ENCODE assay signal across 8 mouse cellular contexts in the genomic region with DNA sequence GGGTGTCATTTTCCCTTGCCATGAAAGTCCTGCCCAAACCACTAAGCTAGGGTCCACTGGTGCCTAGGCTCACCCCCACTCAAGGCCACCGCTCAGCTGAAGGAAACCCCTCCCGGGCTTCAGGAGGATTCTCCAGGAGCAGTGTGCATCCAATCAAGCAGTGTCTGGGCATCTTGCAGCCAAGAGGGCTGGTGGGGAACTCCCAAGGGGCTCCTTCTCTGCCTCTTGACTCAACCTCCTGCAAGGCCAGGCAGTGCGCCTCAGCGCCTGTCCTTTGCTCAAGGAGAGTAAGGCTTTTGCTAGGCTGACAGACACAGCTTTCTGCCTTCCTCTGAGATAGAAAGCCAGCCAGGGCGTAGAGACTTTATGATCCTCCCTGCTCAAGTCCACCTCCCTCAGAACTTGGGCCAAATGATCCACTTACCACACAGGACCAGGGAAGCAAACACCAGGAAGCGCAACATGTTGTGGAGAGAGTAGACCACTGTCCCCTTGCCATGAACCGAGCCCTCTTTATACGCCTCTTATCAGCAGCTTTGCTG. TPM values are rescaled to one million over a fixed set of nuclear protein-coding genes. Genes with fewer than 3 reads are reported as not detected.
DNase-seq lines count a peak whose midpoint lies in the region; ATAC-seq and TF ChIP-seq lines count a peak whose summit lies in the region.
"Had no signal": no experiment of that assay in that cellular context is flagged by ENCODE, and none has a peak within 500 bp of the region (broad histone marks: within the 10 kb centered on the region; RNA-seq: fewer than 3 reads in every experiment).

Gene Cela1 (minus strand): TSS at position 492 of the 542 bp plus-strand sequence.

- no peak for ATAC-seq in intestine, embryonic 16.5 days
- no peak; the same call in 1 of the 2 replicates for ATAC-seq in stomach, embryonic 15.5 days (ENCODE audit: insufficient read depth, low FRiP score, low read depth)
- no peak for ATAC-seq in hindbrain, embryonic 14.5 days (ENCODE audit: low FRiP score)

- H3K4me2 ChIP-seq in intestine, embryonic 16.5 days (ENCODE audit: low read depth, low read length), result 0 out of 2 replicates have a peak within 1 kb of the TSS, but pooled peaks have one; percentile 11
- peak within 1 kb of the TSS; percentile 13; the same call in 1 of the 2 replicates for H3K4me2 ChIP-seq in stomach, embryonic 15.5 days
- no peak within 1 kb of the TSS for H3K4me2 ChIP-seq in hindbrain, embryonic 14.5 days (replicated peaks)

- peaks cover 12% of the 10 kb centered on the region; the same call in 1 of the 2 replicates for H3K4me1 ChIP-seq in spleen, adult 2 months (ENCODE audit: control insufficient read depth, insufficient read depth, insufficient read length)
- peaks cover 8% of the 10 kb centered on the region for H3K4me1 ChIP-seq in intestine, embryonic 16.5 days (ENCODE audit: control insufficient read depth, insufficient read depth, low read length)
- H3K4me1 ChIP-seq in stomach, embryonic 15.5 days, result peaks cover 8% of the 10 kb centered on the region
- H3K4me1 ChIP-seq in hindbrain, embryonic 14.5 days (replicated peaks; ENCODE audit: control insufficient read depth, insufficient read depth, low read length), result no peaks in the 10 kb centered on the region

- DNase-seq in spleen, adult 2 months (ENCODE audit: low read depth in 1 of 2, low spot score in 2 of 2), result no peak
- DNase-seq in spleen, postnatal 4 days (ENCODE audit: low spot score in 2 of 2), result no peak
- peak; percentile 51 for DNase-seq in adrenal gland, postnatal 10 days
- no peak for DNase-seq in right cerebral cortex, adult 18-20 months
- no peak for DNase-seq in hindbrain, embryonic 14.5 days (ENCODE audit: low spot score)

- peaks cover 6% of the 10 kb centered on the region for H3K9me3 ChIP-seq in intestine, embryonic 16.5 days (ENCODE audit: control insufficient read depth, low read length)
- no peaks in the 10 kb centered on the region for H3K9me3 ChIP-seq in stomach, embryonic 15.5 days
- H3K9me3 ChIP-seq in hindbrain, embryonic 14.5 days (ENCODE audit: control insufficient read depth, low read length), result peaks cover 10% of the 10 kb centered on the region

- no peak for TF ChIP-seq CTCF in spleen, adult 2 months (IDR thresholded peaks at IDR 0.05; ENCODE audit: extremely low read depth, insufficient read depth, insufficient read length, insufficient replicate concordance)

- WGBS in spleen, adult 2 months, result 45% methylated on average over 8 of the region's 8 CpGs
- 50% methylated on average over 8 of the region's 8 CpGs for WGBS in intestine, embryonic 16.5 days
- WGBS in stomach, embryonic 15.5 days, result 60% methylated on average over 8 of the region's 8 CpGs
- 85% methylated on average over 8 of the region's 8 CpGs for WGBS in hindbrain, embryonic 14.5 days

- H3K9ac ChIP-seq in intestine, embryonic 16.5 days (ENCODE audit: low read depth, low read length), result peak within 1 kb of the TSS; percentile 38; the same call in 1 of the 2 replicates
- H3K9ac ChIP-seq in stomach, embryonic 15.5 days, result no peak within 1 kb of the TSS
- H3K9ac ChIP-seq in hindbrain, embryonic 14.5 days, result no peak within 1 kb of the TSS

- peak within 1 kb of the TSS; percentile 43; the same call in 1 of the 2 replicates for H3K27ac ChIP-seq in spleen, adult 2 months (ENCODE audit: insufficient read depth, low read length)
- 0 out of 2 replicates have a peak within 1 kb of the TSS, but pooled peaks have one; percentile 34 for H3K27ac ChIP-seq in intestine, embryonic 16.5 days (ENCODE audit: low read length)
- 0 out of 2 replicates have a peak within 1 kb of the TSS, but pooled peaks have one; percentile 13 for H3K27ac ChIP-seq in stomach, embryonic 15.5 days
- H3K27ac ChIP-seq in hindbrain, embryonic 14.5 days, result no peak within 1 kb of the TSS
- H3K27ac ChIP-seq: heart, adult 2 months had no signal

- H3K36me3 ChIP-seq in spleen, adult 2 months (ENCODE audit: control insufficient read depth, insufficient read depth, low read length), result 0 out of 2 replicates have a peak, but pooled peaks cover 1% of the 10 kb centered on the region
- no peaks in the 10 kb centered on the region for H3K36me3 ChIP-seq in intestine, embryonic 16.5 days (ENCODE audit: control insufficient read depth, insufficient read depth, low read length)
- no peaks in the 10 kb centered on the region for H3K36me3 ChIP-seq in stomach, embryonic 15.5 days
- H3K36me3 ChIP-seq in hindbrain, embryonic 14.5 days (replicated peaks; ENCODE audit: control insufficient read depth, insufficient read depth), result no peaks in the 10 kb centered on the region

- no peaks in the 10 kb centered on the region for H3K27me3 ChIP-seq in spleen, adult 2 months (ENCODE audit: control insufficient read depth, insufficient read depth, low read length)
- no peaks in the 10 kb centered on the region for H3K27me3 ChIP-seq in intestine, embryonic 16.5 days (replicated peaks; ENCODE audit: control insufficient read depth, insufficient read depth, low read length)
- no peaks in the 10 kb centered on the region for H3K27me3 ChIP-seq in stomach, embryonic 15.5 days (replicated peaks)
- no peaks in the 10 kb centered on the region for H3K27me3 ChIP-seq in hindbrain, embryonic 14.5 days (ENCODE audit: control insufficient read depth, insufficient read depth, low read length)

- no peak for TF ChIP-seq POLR2A in spleen, adult 2 months (IDR thresholded peaks at IDR 0.05; ENCODE audit: low read depth, low read length)

- no peak within 1 kb of the TSS for H3K4me3 ChIP-seq in spleen, adult 2 months (ENCODE audit: extremely low read depth, insufficient read depth, insufficient read length)
- peak within 1 kb of the TSS; percentile 11; the same call in 1 of the 2 replicates for H3K4me3 ChIP-seq in intestine, embryonic 16.5 days (ENCODE audit: low read length)
- peak within 1 kb of the TSS; percentile 15 for H3K4me3 ChIP-seq in stomach, embryonic 15.5 days (replicated peaks)
- H3K4me3 ChIP-seq in hindbrain, embryonic 14.5 days (replicated peaks; ENCODE audit: low read length), result no peak within 1 kb of the TSS
- H3K4me3 ChIP-seq: heart, adult 2 months had no signal

RNA-seq across cellular contexts. Expression of gene Cela1, which starts in this region (rescaled TPM):
- polyA plus RNA-seq in spleen, adult 2 months (2012; rRNA removed), result 5,688 and 5,726 TPM in 2 replicates
- total RNA-seq in adrenal gland, postnatal 10 days (2021), result 10 to 100 TPM; 22.1 to 23.9 TPM
- 180 and 240 TPM in 2 replicates for polyA plus RNA-seq in intestine, embryonic 16.5 days (2015; fragmentation: Nextera tagmentation; extraction: Ambion mirVana)
- 273 and 329 TPM in 2 replicates for polyA plus RNA-seq in stomach, embryonic 15.5 days (2015; fragmentation: Nextera tagmentation; extraction: Ambion mirVana)
- polyA plus RNA-seq in hindbrain, embryonic 14.5 days (2014; fragmentation: Nextera tagmentation; extraction: Ambion mirVana), result 1.0 and 1.4 TPM in 2 replicates

Comparison
In these comparisons a context has a peak if more than half of its experiments do, and no peak if none do; other contexts are left out.
1. RNA of gene Cela1 (polyA plus RNA-seq): 5,688 to 5,726 TPM in spleen, adult 2 months, 273 to 329 TPM in stomach, embryonic 15.5 days and 180 to 240 TPM in intestine, embryonic 16.5 days; 1.0 to 1.4 TPM in hindbrain, embryonic 14.5 days; every median in the first group is over 10 times any median in the second.
2. RNA of gene Cela1 (polyA plus RNA-seq): 5,688 to 5,726 TPM in spleen, adult 2 months; 273 to 329 TPM in stomach, embryonic 15.5 days and 180 to 240 TPM in intestine, embryonic 16.5 days; every median in the first group is over 10 times any median in the second.
3. H3K4me3 ChIP-seq: peak in intestine, embryonic 16.5 days (single experiment) and stomach, embryonic 15.5 days (single experiment); none in spleen, adult 2 months (single experiment) and hindbrain, embryonic 14.5 days (single experiment).